Mouse (Mus musculus) thymus, adult 2 months (tissue): ENCODE results near the gene 4933430I17Rik.

ENCODE experiments used
- CTCF ChIP-seq: fragments of 200-500 bp; IDR thresholded peaks from 2 replicates; pipeline ENCODE4 v1.5.1; 2012; ENCODE audit warnings: mild to moderate bottlenecking, control low read depth, low read length, moderate library complexity, borderline replicate concordance; ENCODE audit not compliant: control insufficient read depth, poor library complexity, insufficient read depth; ENCODE audit errors: extremely low read depth
- POLR2A ChIP-seq: fragments of 200-500 bp; IDR thresholded peaks from 2 replicates; pipeline ENCODE4 v1.6.1; 2012; ENCODE audit warnings: mild to moderate bottlenecking, low read length, control low read depth, moderate library complexity; ENCODE audit not compliant: control insufficient read depth, poor library complexity, insufficient read depth; ENCODE audit errors: extremely low read depth

- TF ChIP-seq POLR2A (no peak), CTCF (no peak)
Observed at GRCm38 (mm10) chr4:62501534-62501933, 23.6 kb upstream of the 4933430I17Rik start.
